Comparison of ENCODE assay signal across 8 mouse cellular contexts in the genomic region with DNA sequence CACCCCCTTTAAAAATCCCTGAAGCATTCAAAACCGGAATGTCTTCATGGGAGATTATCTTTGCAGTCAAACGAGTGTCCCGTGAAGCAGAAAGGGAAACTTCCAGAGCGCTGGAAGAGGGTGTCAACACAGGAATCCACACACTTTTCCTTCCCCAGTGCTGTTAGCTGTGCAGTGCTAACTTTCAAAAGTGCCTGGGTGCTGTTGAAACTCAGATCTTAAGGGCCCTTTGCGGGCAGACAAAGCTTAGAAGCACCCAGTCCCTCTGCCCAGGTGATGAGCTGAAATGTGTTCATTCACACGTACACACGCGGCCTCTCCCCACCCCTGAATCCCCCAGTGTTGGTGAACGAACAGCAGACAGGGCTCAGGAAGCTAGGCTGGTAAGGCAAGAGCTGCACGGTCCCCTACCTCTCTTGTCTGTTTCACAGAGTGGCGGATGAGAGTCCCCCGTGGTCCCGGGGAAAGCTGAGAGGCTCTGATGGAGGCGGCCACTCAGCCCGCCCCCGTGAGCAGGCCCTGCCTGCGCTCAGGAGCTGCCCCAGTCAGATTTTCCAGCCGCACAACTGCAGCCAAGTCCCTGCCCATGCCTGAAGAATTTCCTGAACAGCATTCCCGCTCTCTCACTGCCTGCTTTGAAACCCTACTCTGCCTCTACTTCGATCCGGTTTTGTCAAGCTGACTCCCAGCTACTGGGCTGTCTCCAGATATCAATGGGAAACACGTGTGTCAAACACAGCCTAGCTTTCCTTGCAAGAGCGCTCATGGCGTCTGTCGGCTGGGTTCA.
DNase-seq lines count a peak whose midpoint lies in the region; ATAC-seq and TF ChIP-seq lines count a peak whose summit lies in the region.

No protein-coding gene starts in this region.

- H3K9me3 ChIP-seq in megakaryocyte, embryonic 14.5 days = no peaks in the 10 kb centered on the region
- H3K9me3 ChIP-seq in forebrain, embryonic 14.5 days (replicated peaks; ENCODE audit: control insufficient read depth, low read length) = no peaks in the 10 kb centered on the region
- H3K9me3 ChIP-seq in liver, postnatal 0 days (ENCODE audit: low read length) = no peaks in the 10 kb centered on the region

- no peaks in the 10 kb centered on the region for H3K36me3 ChIP-seq in megakaryocyte, embryonic 14.5 days (replicated peaks; ENCODE audit: low read length)
- H3K36me3 ChIP-seq in forebrain, embryonic 14.5 days (ENCODE audit: control insufficient read depth, insufficient read depth, low read length) = no peaks in the 10 kb centered on the region
- H3K36me3 ChIP-seq in liver, postnatal 0 days (replicated peaks; ENCODE audit: insufficient read depth, low read length) = no peaks in the 10 kb centered on the region

- H3K4me1 ChIP-seq in megakaryocyte, embryonic 14.5 days = peaks cover 12% of the 10 kb centered on the region
- H3K4me1 ChIP-seq in forebrain, embryonic 14.5 days (ENCODE audit: control insufficient read depth, insufficient read depth, low read length) = peaks cover 7% of the 10 kb centered on the region
- no peaks in the 10 kb centered on the region for H3K4me1 ChIP-seq in liver, postnatal 0 days (ENCODE audit: insufficient read depth)

- TF ChIP-seq EP300 in liver, postnatal 0 days (IDR thresholded peaks at IDR 0.05; ENCODE audit: low read depth) = no peak

- H3K4me2 ChIP-seq in forebrain, embryonic 14.5 days (ENCODE audit: low read length) = peak overlapping the region; percentile 59
- H3K4me2 ChIP-seq in liver, postnatal 0 days (ENCODE audit: low read depth, low read length) = peak overlapping the region; percentile 47

- 11% methylated on average over 25 of the region's 25 CpGs for WGBS in forebrain, embryonic 14.5 days
- 15% methylated on average over 25 of the region's 25 CpGs for WGBS in liver, postnatal 0 days (ENCODE audit: insufficient replicate concordance)

- H3K27ac ChIP-seq in forebrain, embryonic 14.5 days (ENCODE audit: low read depth, low read length) = 0 out of 2 replicates have a peak overlapping the region, but pooled peaks have one; percentile 1
- no peak overlapping the region for H3K27ac ChIP-seq in liver, postnatal 0 days (ENCODE audit: low read depth)

- H3K27me3 ChIP-seq in megakaryocyte, embryonic 14.5 days (replicated peaks) = peaks cover 12% of the 10 kb centered on the region
- 0 out of 2 replicates have a peak, but pooled peaks cover 3% of the 10 kb centered on the region for H3K27me3 ChIP-seq in forebrain, embryonic 14.5 days (replicated peaks; ENCODE audit: control insufficient read depth, insufficient read depth, low read length)
- no peaks in the 10 kb centered on the region for H3K27me3 ChIP-seq in liver, postnatal 0 days (ENCODE audit: insufficient read depth, low read length)

- intact Hi-C loops in heart, postnatal 10 days (cut with DNase I) = loop anchor here (5.0 kb wide), 1 partner anchor 127 kb away; no protein-coding TSS in a partner anchor

- peak overlapping the region; percentile 77 for H3K4me3 ChIP-seq in megakaryocyte, embryonic 14.5 days (replicated peaks)
- H3K4me3 ChIP-seq in forebrain, embryonic 14.5 days (ENCODE audit: low read depth, low read length) = peak overlapping the region; percentile 24
- H3K4me3 ChIP-seq in liver, postnatal 0 days (ENCODE audit: low read depth, low read length) = peak overlapping the region; percentile 23

- peak; percentile 64 for DNase-seq in forebrain, embryonic 14.5 days (ENCODE audit: low spot score)
- peak; percentile 80 to 88 for DNase-seq in heart, postnatal 10 days
- peak; percentile 27 to 55 for DNase-seq in kidney, postnatal 36 days
- peak; percentile 15 for DNase-seq in liver, postnatal 0 days
- DNase-seq in ovary, postnatal 10 days (ENCODE audit: low spot score) = peak; percentile 33
- peak; percentile 49 to 70 for DNase-seq in urinary bladder, postnatal 4 days (ENCODE audit: low spot score in 2 of 2)

- peak overlapping the region; percentile 60 for H3K9ac ChIP-seq in forebrain, embryonic 14.5 days (ENCODE audit: low read length)
- no peak overlapping the region for H3K9ac ChIP-seq in liver, postnatal 0 days (replicated peaks)

- no peak for TF ChIP-seq CTCF in liver, postnatal 0 days (IDR thresholded peaks at IDR 0.05; ENCODE audit: low read depth)

- ATAC-seq in megakaryocyte, adult 5-6 weeks (ENCODE audit: poor library complexity, severe bottlenecking) = no peak
- peak; percentile 85 for ATAC-seq in forebrain, embryonic 14.5 days
- no peak for ATAC-seq in liver, postnatal 0 days

Comparison
In these comparisons a context has a peak if more than half of its experiments do, and no peak if none do; other contexts are left out.
1. H3K4me3 ChIP-seq: peak in every context shown above with its lines; median percentile 77 in megakaryocyte, embryonic 14.5 days; 24 in forebrain, embryonic 14.5 days; 23 in liver, postnatal 0 days.
2. DNase-seq: peak in every context shown above with its lines; median percentile 84 in heart, postnatal 10 days; 64 in forebrain, embryonic 14.5 days; 60 in urinary bladder, postnatal 4 days; 41 in kidney, postnatal 36 days; 33 in ovary, postnatal 10 days; 15 in liver, postnatal 0 days.